Mouse (Mus musculus) cerebellum, adult (tissue): Measurements from ENCODE around the gene Ada.
A peak's percentile ranks its signal among the peaks of the same experiment; 100 is the strongest.
"Not testable (repeated sequence)": the region's sequence is repeated elsewhere in the genome, so short reads cannot be mapped to it uniquely, and the experiment has no call there.

Experiments
- ATAC-seq: cut with Nextera tagmentation; 2 replicates; pipeline ENCODE4 v1.9.2; 2017; ENCODE audit warnings: mild to moderate bottlenecking, moderate library complexity, mixed read lengths; ENCODE audit not compliant: insufficient number of reproducible peaks, low FRiP score, low TSS enrichment

The Ada gene

DNA sequence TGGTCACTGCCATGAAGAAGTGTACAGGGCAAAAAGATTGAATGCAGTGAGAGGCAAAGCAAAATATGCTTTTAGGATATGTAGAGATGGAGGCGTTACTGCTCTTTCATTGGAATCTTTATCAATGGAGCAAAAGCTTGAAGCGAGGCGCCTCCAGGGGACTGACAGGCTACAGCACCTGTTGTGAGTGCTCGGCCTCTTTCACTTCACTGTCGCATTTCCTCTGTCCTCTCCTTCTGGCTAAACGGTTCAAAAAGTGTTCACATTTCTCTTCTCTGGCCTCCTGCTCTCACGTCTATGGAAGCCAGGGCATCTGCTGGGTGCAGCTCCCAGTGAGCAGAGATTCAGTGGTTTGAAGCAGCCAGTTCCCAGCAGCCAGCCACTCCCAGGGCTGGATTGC lies 47.6 kb downstream of the Ada start:
- no peak for ATAC-seq

DNA sequence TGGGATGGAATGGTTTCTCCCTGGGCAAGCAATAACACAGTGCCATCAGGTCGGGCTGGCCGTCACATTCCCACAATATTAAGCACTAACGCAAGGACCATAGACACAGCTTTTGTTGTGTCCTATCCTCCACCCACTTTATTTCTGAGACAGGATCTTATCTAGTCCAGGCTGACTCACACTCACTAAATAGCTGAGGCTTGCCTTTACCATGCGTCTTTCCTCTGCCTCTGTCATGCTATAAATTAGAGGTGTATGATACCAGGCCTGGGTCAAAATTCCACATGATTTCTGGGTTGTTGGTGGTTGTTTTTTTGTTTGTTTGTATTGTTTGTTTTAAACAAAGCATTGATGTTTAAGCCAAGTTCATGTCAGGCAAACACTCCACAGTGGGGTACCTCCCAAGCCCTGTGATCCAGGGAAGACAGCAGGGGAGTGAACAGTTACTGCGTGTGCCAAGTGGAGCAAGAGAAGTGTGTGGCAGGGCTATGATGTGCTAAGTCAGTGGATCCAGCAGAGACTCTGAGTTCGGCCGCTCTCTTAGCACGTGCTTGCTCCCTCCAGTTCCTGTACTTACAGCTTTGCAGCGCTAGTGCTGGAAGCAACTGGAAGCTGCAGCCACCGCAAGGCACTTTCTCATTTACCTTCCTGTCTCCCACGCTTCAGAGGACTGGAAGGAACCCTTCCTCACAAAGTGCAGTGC lies 50.8 kb downstream of the Ada start:
- ATAC-seq = no peak

DNA sequence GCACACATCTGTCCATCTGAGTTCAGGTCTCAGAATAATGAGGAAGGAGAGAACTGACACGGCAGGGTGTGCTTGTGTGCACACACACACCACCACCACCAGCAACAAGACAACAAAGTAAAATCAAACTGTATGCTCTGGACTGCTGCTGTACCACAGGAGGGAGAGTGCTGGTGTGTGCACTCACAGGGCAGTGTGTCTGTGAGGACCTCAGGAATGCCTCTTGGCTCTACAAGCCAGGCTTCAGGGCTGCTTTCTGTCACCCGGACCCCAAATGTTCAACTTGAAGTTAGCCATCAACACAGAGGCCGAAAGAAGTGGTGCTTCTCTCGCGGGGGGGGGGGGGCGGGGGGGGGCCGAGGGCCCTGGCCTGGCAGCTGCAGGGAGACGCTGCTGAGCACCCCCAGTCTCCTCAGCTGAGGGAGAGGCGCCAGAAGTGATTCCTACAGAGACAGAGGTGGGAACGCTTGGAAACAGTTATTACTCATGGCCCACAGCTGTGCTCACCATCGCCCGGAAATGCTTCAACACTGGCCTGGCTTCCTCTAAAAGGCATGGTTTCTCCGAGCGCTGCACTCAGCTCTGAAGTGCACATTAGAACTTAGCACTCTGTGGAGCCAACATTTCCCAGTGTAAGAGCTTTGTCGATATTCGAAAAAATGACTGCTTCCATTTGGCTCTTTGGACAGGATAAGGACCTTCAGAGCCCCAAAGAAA lies 52.1 kb downstream of the Ada start:
- no peak for ATAC-seq

DNA sequence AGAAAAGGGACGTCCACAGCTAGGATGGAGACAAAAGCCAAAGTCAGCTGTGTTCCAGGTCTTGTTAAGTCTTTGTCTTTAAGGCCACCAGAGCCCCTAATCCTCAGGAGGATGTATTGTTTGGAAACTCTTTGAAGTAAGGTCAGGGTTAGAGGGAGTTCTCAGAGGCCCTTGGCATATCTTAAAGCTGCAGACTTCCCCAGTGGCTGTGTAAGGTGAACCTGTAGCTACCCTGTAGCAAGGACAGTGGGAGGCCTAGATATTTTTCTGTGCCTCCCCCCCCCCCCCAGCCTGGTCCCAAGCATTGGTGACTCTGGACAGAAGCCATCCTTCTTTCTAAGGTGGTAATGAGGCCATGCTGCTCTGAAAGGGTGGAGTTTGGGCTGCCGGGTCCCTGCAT lies 53.3 kb downstream of the Ada start:
- ATAC-seq = no peak

DNA sequence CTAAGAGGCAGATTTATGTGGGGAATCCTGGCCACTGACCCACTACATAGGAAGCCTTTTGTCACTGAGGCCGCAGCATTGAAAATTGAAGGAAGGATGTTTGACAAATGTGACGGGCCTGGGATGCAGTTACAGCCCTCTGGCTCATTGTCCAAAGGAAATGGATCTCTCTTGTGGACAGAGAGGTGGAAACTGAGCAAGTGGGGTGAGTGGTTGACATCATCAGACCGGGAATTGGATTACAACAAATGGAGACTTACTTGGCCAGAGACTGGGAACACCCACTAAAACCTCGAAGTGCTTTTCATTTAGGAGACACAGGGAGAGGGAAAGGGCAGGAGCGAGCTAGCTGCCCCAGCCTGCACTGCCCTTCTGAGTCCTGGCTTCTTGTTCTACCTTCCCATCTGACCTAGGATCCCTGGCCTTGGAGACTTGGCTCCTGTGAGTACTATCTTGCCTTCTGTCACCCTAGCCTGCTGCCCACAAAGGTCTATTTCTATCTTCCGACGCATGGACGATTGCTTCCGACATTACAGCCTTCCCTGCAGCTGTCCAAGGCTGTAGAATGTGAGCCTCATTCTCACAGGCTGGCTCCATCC lies 56.2 kb downstream of the Ada start:
- ATAC-seq = peak; percentile 65

DNA sequence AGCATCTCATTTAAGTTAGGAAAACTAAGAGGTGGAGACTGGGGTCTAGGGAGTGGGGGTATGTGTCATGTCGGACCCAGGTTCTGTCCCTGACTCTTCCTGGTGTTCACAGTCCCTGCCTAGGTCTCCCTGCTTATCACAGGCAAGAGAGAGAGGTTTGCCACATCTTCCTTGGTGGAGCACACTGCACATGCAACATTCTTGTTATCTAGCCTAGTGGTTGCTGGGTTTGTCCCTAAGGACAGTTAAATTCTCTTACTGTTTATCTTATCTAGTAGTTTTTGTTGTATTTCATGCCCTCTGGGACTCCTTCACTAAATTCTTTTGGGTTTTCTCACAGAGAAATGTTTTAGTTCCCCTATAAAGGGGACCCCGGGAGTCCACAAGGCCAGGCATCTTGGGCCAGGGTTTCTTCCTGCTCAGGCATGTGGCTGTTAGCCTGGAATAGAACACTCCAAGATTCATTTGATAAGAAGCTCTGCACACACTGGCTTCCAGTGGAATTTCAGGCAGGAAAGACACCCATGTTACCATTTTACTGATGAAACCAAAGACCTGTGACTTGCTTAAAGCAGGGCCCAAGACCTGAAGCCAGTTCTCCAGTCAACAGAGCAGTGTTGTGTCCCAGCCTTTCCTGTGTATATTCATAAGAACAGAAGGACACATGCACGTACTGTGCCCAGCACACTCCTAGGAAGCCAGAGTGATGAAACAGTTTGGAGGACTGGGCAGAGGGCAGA lies 57.0 kb downstream of the Ada start:
- ATAC-seq = no peak

DNA sequence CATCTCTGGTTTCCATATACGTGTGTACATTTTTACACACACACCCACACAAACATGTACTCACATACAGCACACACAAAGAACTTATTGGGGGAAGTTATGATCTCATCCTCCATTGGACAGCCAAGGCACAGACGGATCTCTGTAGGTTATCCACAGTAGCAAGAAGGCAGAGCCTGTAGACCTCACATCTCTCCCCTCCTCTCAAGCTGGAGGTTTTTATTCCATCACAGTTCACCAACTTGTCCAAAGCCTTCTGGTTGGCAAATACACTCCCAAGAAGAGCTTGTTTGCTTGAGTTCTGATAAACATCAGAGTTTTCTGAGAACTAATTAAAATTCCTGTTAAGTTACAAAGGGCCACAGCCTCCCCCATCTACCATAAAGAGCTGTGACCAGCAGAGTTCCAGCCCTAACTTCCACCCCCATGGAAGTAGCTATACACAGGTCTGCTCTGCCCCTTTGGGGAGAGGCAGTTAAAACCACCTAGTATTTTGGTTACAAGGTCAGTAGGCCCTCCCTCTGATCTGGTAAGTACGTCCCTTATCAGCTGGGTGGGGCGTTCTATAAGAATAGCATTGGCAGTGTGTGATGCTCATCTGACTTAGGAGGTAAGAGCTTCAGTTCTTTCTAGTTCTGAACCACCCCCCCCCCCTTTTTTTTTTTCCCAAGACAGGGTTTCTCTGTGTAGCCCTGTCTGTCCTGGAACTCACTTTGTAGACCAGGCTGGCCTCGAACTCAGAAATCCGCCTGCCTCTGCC lies 58.0 kb downstream of the Ada start:
- no peak for ATAC-seq

DNA sequence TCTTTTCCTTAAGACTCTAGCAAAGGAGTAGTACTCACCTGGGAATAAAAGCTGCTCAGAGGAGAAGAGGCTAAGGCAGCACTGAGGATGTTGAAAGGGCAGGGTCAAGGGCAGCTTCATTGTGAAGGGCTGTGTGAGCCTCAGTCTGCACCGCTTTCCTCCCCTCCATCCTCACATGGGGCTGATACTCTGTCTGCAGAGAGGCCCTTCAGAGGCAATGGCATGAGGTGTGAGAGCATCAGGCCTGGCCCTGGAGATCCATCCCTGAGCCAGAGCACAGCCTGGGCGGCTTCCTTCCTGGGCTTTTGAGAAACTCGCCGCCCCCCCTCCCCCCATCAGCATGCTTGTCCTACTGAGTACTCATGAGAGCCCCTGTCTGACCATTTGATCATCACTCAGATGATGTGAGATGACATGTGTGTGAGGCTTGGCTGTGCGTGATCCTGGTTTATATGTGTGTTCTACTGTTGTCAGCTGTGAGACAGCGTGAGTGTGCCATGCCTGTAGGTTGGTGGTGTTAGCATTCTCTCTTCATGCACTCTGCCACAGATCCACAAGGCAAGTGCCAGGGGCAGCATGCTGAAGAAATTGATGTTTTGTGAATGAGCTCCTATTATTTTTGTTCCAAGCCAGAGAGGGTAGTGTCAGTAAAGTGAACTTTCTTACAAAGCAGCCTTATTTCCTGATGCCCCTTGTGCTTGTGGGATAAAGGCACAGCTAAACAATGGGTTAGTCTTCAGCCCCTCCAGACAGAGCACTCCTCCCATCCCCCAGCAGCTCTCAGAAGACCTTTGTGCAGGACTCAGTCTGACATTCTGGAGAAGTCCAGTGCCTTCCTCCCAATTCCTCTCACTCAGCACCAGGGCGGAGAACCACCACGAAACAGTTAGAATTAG lies 59.4 kb downstream of the Ada start:
- ATAC-seq = no peak

DNA sequence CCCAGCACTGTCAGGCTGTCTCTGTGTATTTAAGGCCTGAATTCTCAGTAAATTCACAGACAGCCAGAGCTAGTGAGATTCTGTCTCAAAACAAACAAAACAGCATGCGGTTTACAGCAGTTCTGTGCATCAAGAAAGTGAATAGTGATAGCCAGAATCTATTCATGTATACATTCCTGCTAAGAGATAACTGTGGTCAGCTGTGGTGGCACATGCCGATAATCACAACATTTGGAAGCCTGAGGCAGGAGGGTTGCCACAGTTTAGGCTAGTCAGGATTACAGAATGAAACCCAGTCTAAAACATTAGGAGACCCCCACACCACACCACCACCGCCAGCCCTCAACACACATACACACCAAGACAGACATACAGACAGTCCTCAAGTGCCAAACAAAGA lies 60.3 kb downstream of the Ada start:
- ATAC-seq = no peak

DNA sequence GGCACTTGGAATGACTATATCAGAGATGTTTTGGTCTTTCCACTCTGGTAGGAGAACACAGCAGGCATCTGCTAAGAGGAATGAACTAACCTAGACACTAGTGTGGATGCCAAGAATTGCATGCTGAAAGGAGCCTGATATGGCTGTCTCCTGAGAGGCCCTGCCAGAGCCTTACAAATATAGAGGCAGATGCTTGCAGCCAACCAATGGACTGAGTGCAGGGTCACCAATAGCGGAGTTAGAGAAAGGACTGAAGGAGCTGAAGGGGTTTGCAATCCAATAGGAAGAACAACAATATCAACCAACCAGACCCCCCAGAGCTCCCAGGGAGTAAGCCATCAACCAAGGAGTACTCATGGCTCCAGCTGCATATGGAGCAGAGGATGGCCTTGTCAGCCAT lies 61.7 kb downstream of the Ada start:
- not testable (repeated sequence) for ATAC-seq

DNA sequence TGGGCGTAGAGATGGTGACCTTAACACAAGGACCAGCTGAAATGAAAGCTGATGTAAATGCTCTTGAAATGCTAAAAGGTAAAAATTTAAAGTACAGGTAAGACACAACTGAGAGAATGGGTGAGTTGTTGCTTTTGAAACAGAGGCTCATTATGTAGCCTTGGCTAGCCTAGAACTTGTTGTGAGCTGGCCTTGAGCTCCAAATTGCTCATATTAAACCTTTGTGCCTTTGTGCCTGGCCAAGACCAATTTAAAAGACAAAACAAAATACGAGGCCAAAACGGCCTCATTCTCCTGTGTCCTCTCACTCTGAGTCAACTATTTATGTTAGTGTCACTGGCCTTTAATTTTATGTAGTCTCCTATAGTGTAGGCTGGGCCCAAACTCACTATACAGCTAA lies 63.2 kb downstream of the Ada start:
- ATAC-seq = no peak

DNA sequence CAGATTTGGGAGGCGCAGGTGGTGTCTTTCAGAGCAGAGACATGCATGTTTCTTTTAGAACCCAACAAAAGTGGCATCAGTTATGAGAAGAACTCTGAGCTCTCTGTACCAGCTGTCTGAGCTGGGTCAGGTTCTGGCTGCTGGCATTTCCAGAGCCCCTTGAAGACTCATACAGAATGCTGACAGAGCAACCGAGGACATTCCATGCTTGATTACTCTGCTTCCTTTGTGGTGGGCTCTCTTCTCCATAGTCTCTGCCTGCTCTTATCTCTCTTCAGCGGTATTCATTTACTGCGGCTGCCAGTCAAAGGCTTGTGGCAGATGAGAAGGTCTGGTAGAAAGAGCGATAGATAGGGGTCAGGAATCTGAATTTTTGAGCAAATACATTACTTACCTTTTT lies 63.8 kb downstream of the Ada start:
- ATAC-seq = no peak

DNA sequence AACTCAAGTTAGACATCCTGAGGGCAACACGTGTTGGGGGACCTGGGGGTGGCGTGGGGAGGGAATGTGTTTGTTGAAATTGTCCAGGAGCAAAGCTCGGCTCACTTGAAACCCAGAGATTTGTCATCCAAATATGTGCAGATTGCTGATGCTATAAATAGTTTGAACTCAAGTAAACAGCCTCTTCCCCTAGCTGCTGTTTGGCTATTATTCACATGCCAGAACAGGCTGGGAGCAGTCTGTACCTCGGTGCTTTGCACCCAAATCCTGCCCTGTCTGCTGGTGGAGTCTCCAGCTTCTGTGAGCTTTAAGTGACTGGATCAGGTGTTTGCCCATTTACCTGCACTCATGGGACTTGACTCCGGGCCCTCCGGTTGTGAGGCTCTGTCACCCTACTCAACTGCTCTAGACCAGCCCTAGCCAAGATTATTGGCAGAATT lies 64.3 kb downstream of the Ada start:
- peak; percentile 84 for ATAC-seq

DNA sequence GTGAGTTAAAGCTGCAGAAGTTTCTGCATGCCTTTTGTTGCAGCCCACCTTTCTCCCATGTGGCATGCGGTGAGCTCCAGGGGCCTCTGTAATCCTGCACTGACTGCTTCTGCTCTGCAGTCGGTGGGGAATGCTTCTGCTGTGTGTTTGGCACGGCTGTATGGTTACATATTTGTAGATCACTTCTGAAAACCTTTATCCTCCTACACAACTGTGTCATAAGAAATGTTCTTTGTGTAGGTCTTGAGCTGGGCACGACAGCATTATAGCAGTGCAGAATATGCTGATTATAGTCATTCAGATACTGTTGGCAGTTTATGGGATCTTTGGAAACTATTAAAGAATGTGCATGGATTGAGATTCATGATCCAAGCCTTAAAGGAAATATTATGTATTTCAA lies 64.8 kb downstream of the Ada start:
- ATAC-seq = no peak

DNA sequence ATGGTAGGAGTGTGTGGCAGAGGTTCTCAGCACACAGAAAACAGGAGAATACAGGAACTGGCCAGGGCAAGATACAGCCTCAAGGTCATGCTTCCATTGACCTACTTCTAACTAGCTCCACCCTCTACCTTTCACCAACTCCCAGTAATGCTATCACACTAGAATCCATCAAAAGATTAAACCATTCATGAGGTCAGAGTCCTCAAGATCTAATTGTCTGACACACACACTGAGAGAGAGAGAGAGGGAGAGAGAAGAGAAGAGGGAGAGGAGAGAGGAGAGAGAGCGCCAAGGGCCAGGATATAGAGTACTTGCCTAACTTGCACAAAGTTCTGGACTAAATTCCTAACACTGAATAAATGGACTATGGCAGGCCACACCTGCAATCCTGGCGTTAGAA lies 67.7 kb downstream of the Ada start:
- no peak for ATAC-seq

DNA sequence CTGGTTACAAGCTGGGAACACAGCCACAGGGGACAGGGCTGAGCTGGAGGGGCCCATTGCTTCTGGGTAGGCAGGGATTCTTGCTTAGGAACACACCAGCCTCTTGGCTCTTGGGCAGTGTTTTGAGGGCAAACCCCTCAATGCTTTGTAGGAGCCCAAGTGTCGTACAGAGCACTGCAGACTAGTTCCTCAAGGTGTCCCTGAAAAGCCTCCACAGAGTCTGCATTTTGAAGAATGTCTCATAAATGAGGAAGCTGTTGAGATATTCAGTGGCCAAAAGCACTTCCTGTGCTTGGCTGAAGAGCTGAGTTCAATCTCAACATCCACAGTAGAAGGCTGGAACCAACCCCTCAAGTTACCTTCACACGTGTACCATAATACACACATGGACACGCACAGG lies 73.3 kb downstream of the Ada start:
- ATAC-seq = no peak
